Mouse (Mus musculus) hindbrain, embryonic 13.5 days (tissue): ENCODE data around the gene Glrb. TPM values are rescaled to one million over a fixed set of nuclear protein-coding genes. Genes with fewer than 3 reads are reported as not detected.
A peak's percentile ranks its signal among the peaks of the same experiment; 100 is the strongest.

Experiments used
- ATAC-seq: fragments of 200-750 bp; cut with Nextera tagmentation; 2 replicates; pipeline ENCODE4 v1.8.0; 2017; ENCODE audit warnings: moderate TSS enrichment; ENCODE audit not compliant: low FRiP score
- H3K27ac ChIP-seq: fragments of 300-500 bp; sonication (generic); 2 replicates; pipeline ENCODE4 v1.5.1; 2015; ENCODE audit warnings: inconsistent platforms, mild to moderate bottlenecking, moderate library complexity
- H3K27me3 ChIP-seq: fragments of 300-500 bp; sonication (generic); 2 replicates; pipeline ENCODE4 v1.6.1; 2015; ENCODE audit warnings: mild to moderate bottlenecking, inconsistent platforms
- H3K36me3 ChIP-seq: fragments of 300-500 bp; sonication (generic); 2 replicates; pipeline ENCODE4 v1.6.1; 2015; ENCODE audit warnings: mild to moderate bottlenecking, inconsistent platforms
- H3K4me1 ChIP-seq: fragments of 300-500 bp; sonication (generic); replicated peaks from 2 replicates; pipeline ENCODE4 v1.6.1; 2015; ENCODE audit warnings: inconsistent platforms
- H3K4me2 ChIP-seq: fragments of 300-500 bp; sonication (generic); 2 replicates; pipeline ENCODE4 v1.6.1; 2015; ENCODE audit warnings: inconsistent platforms, mild to moderate bottlenecking, moderate library complexity
- H3K4me3 ChIP-seq: fragments of 300-500 bp; sonication (generic); 2 replicates; pipeline ENCODE4 v1.5.1; 2015; ENCODE audit warnings: mild to moderate bottlenecking, inconsistent platforms
- H3K9ac ChIP-seq: fragments of 300-500 bp; sonication (generic); 2 replicates; pipeline ENCODE4 v1.6.1; 2015; ENCODE audit warnings: mild to moderate bottlenecking, inconsistent platforms
- H3K9me3 ChIP-seq: fragments of 300-500 bp; sonication (generic); 2 replicates; pipeline ENCODE4 v1.6.1; 2016; ENCODE audit warnings: inconsistent platforms
- WGBS: fragments of 180-500 bp; shearing (Covaris S2); methylation state at CpG from one replicate; pipeline ENCODE4 v1.1.7; 2015; 5-methylcytosine and 5-hydroxymethylcytosine counted together
- polyA plus RNA-seq: library from polyadenylated mRNA; unstranded; fragments of >200 nt; fragmentation: Nextera tagmentation; extraction: Ambion mirVana; gene quantifications from 2 replicates; pipeline ENCODE4 v1.2.1, GENCODE M21; 2015

Glrb gene
- polyA plus RNA-seq, 1 experiment from 2014 or later: 23.9 TPM

- Histone ChIP-seq H3K27ac (no peak overlapping the region), H3K27me3 (no peaks in the 10 kb centered on the region), H3K9me3 (no peaks in the 10 kb centered on the region), H3K36me3 (no peaks in the 10 kb centered on the region), H3K4me2 (no peak overlapping the region), H3K4me3 (no peak overlapping the region), H3K4me1 (no peaks in the 10 kb centered on the region), H3K9ac (no peak overlapping the region)
- 82% methylated on average over 3 of the region's 3 CpGs for WGBS
- no peak for ATAC-seq
These were observed 101.2 kb downstream of the Glrb start for GRCm38 (mm10) chr3:80812237-80812636.

DNA sequence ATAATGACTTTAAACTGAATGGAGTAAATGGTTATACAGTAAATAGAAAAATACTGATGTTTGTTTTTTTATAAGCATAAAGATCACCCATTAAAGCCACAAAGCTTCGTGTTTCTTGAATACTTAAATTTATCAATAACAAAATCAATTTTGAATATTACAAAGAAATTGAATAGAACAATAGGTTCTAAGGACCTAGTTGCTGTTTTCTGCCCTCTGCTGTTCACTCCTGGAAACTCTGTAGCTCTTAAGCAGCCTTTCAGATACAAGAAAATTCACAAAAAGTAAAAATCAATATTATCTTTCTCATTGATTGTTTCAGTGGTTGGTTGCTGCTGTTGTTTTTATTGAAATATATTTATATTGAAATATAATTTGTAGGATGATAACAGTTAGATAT is 108.1 kb downstream of the Glrb start:
- no peak overlapping the region for H3K9ac ChIP-seq
- no peak for ATAC-seq

GRCm38 (mm10) chr3:80803811-80804210 is 109.6 kb downstream of the Glrb start:
- 70% methylated on average over 1 of the region's 1 CpGs for WGBS
- Histone ChIP-seq H3K9ac (no peak overlapping the region), H3K4me2 (no peak overlapping the region), H3K4me3 (no peak overlapping the region), H3K27ac (0 out of 2 replicates have a peak overlapping the region, but pooled peaks have one; percentile 96), H3K9me3 (no peaks in the 10 kb centered on the region), H3K4me1 (peaks cover 18% of the 10 kb centered on the region), H3K27me3 (no peaks in the 10 kb centered on the region), H3K36me3 (no peaks in the 10 kb centered on the region)
- ATAC-seq: no peak

More for the DNA sequence above, 108.1 kb downstream of the Glrb start:
- WGBS: 13% methylated on average over 1 of the region's 1 CpGs
- Histone ChIP-seq H3K4me1 (peaks cover 9% of the 10 kb centered on the region), H3K4me3 (no peak overlapping the region), H3K27ac (no peak overlapping the region), H3K36me3 (no peaks in the 10 kb centered on the region), H3K27me3 (no peaks in the 10 kb centered on the region), H3K9me3 (no peaks in the 10 kb centered on the region), H3K4me2 (no peak overlapping the region)

DNA sequence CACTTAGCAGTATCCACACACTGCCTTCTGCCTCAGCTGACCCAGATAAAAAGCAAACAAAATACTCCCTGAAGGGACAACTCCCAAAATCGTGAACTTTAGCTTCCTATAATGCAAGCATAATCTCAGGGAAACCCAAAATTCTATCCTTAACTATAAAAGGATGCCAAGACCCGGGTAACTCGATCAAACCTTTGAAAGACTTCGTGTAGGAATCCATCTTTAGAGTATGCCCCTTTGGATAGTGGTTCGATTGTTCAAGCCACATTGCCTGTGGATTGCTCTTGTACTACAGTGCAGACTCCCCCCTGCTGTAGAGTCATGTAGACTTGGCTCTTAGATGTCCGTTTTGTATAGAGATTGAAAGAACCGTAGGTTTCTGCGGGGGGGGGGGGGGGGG is 110.2 kb downstream of the Glrb start:
- Histone ChIP-seq H3K4me2 (peak overlapping the region; percentile 70), H3K27me3 (no peaks in the 10 kb centered on the region), H3K4me1 (peaks cover 23% of the 10 kb centered on the region), H3K4me3 (peak overlapping the region; percentile 75), H3K27ac (peak overlapping the region; percentile 96), H3K9ac (peak overlapping the region; percentile 85), H3K36me3 (no peaks in the 10 kb centered on the region), H3K9me3 (no peaks in the 10 kb centered on the region)
- WGBS: 42% methylated on average over 8 of the region's 8 CpGs
- ATAC-seq: 0 out of 2 replicates have a peak, but pooled peaks have one; percentile 25

- H3K9me3 ChIP-seq: no peaks in the 10 kb centered on the region
- no peaks in the 10 kb centered on the region for H3K27me3 ChIP-seq
- H3K27ac ChIP-seq: peak within 1 kb of the TSS; percentile 96
- H3K4me2 ChIP-seq: peak within 1 kb of the TSS; percentile 70
- under 1% methylated on average over 35 of the region's 35 CpGs for WGBS
- peak within 1 kb of the TSS; percentile 75 for H3K4me3 ChIP-seq
- H3K4me1 ChIP-seq: peaks cover 27% of the 10 kb centered on the region
- peak within 1 kb of the TSS; percentile 85 for H3K9ac ChIP-seq
- peak; percentile 95 for ATAC-seq
- H3K36me3 ChIP-seq: no peaks in the 10 kb centered on the region
These were observed 110.8 kb downstream of the Glrb start, which contains the start of gene Gria2 for GRCm38 (mm10) chr3:80802596-80803081. Gene Gria2, minus strand, starts transcription at chr3:80802835.

DNA sequence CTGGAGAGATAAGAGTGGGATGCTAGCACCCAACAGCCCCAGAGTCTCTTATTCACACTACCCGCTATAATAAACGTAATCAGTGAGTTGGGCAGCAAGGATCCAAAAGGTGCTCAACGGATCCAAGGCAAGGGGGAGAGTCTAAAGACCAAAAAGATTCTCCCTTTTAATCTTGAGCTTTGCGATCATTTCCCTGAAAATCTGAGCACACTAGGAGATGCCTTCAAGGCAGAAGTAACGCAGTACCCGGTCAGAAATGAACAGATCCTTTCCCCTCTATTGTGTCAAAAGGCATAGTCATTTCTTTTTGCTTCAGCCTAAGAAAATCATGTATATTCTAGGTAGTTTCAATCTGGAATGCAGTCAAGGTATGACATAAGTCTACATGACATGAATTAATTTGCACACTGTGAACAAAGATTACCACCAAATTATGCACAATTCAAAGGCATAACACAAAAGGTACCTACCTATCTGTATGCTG is 111.6 kb downstream of the Glrb start:
- peak overlapping the region; percentile 96 for H3K27ac ChIP-seq
- H3K4me3 ChIP-seq: peak overlapping the region; percentile 75
- peak overlapping the region; percentile 85 for H3K9ac ChIP-seq
- 14% methylated on average over 6 of the region's 6 CpGs for WGBS
- no peak for ATAC-seq
- no peaks in the 10 kb centered on the region for H3K36me3 ChIP-seq
- H3K4me1 ChIP-seq: peaks cover 27% of the 10 kb centered on the region
- peak overlapping the region; percentile 70 for H3K4me2 ChIP-seq
- H3K9me3 ChIP-seq: no peaks in the 10 kb centered on the region
- no peaks in the 10 kb centered on the region for H3K27me3 ChIP-seq

GRCm38 (mm10) chr3:80800995-80801826 is 112.2 kb downstream of the Glrb start:
- peak; percentile 60 for ATAC-seq
- Histone ChIP-seq H3K27ac (peak overlapping the region; percentile 96), H3K4me2 (peak overlapping the region; percentile 70), H3K4me3 (peak overlapping the region; percentile 75), H3K9ac (peak overlapping the region; percentile 85), H3K4me1 (peaks cover 27% of the 10 kb centered on the region), H3K36me3 (no peaks in the 10 kb centered on the region), H3K9me3 (no peaks in the 10 kb centered on the region), H3K27me3 (no peaks in the 10 kb centered on the region)
- WGBS: 3% methylated on average over 33 of the region's 33 CpGs

DNA sequence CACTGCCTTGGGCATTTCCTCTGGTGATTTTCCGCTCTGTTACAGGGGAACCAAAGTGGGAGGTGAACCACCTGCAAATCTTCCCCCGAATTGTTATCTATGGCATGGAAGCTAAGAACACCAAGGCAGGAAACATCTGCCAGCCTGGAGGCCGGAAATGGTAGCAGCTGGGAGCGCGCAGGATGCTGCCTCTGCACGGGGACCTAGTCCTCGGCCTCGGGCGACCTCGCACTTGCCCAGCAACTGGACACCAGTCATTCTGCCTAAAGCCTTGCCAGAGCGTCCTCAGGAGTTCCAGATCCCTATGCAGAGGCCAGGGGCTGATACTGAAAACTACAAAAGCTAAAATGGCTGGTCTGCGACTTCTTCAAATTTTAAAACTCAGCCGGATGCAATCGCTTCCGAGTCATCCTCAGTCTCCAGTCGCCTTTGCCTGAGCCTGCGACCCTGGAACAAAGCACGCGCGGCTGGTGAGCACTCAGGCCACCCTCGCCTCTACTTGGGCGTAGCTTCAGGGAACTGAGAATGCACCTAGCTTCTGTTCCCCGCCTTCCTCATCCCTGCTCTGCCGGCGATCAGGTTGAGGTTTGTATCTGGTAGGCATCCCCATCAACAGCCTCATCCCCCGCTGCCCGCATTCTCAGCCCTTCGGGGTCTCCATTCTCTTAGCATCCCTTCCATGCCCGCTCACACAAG is 113.0 kb downstream of the Glrb start:
- Histone ChIP-seq H3K4me1 (peaks cover 27% of the 10 kb centered on the region), H3K27me3 (no peaks in the 10 kb centered on the region), H3K9ac (peak overlapping the region; percentile 85), H3K4me2 (peak overlapping the region; percentile 70), H3K9me3 (no peaks in the 10 kb centered on the region), H3K27ac (peak overlapping the region; percentile 96), H3K36me3 (no peaks in the 10 kb centered on the region), H3K4me3 (peak overlapping the region; percentile 75)
- 2% methylated on average over 29 of the region's 29 CpGs for WGBS
- peak; percentile 4 for ATAC-seq

GRCm38 (mm10) chr3:80797935-80798334 is 115.5 kb downstream of the Glrb start:
- no peaks in the 10 kb centered on the region for H3K36me3 ChIP-seq
- WGBS: 77% methylated on average over 1 of the region's 1 CpGs
- H3K4me3 ChIP-seq: peak overlapping the region; percentile 75; the same call in 1 of the 2 replicates

GRCm38 (mm10) chr3:80796764-80797163 is 116.7 kb downstream of the Glrb start:
- H3K36me3 ChIP-seq: no peaks in the 10 kb centered on the region
- no peak for ATAC-seq
- peaks cover 20% of the 10 kb centered on the region for H3K4me1 ChIP-seq
- H3K4me3 ChIP-seq: no peak overlapping the region
- H3K4me2 ChIP-seq: no peak overlapping the region
- no peak overlapping the region for H3K27ac ChIP-seq
- H3K9ac ChIP-seq: no peak overlapping the region
- no peaks in the 10 kb centered on the region for H3K9me3 ChIP-seq
- no peaks in the 10 kb centered on the region for H3K27me3 ChIP-seq

More at GRCm38 (mm10) chr3:80797935-80798334, 115.5 kb downstream of the Glrb start:
- Histone ChIP-seq H3K9me3 (no peaks in the 10 kb centered on the region), H3K27ac (no peak overlapping the region), H3K27me3 (no peaks in the 10 kb centered on the region), H3K4me2 (peak overlapping the region; percentile 70), H3K4me1 (peaks cover 20% of the 10 kb centered on the region), H3K9ac (no peak overlapping the region)
- ATAC-seq: no peak

GRCm38 (mm10) chr3:80795284-80795683 is 118.2 kb downstream of the Glrb start:
- no peak overlapping the region for H3K9ac ChIP-seq
- WGBS: 89% methylated on average over 2 of the region's 2 CpGs
- H3K9me3 ChIP-seq: no peaks in the 10 kb centered on the region
- no peak overlapping the region for H3K27ac ChIP-seq
- no peak overlapping the region for H3K4me2 ChIP-seq
- ATAC-seq: no peak
- no peaks in the 10 kb centered on the region for H3K36me3 ChIP-seq
- no peak overlapping the region for H3K4me3 ChIP-seq
- H3K4me1 ChIP-seq: peaks cover 18% of the 10 kb centered on the region
- no peaks in the 10 kb centered on the region for H3K27me3 ChIP-seq
